Mouse (Mus musculus) limb, embryonic 14.5 days (tissue): ENCODE results near the gene Egfl7. TPM values are rescaled to one million over a fixed set of nuclear protein-coding genes. Genes with fewer than 3 reads are reported as not detected.

Experiments
- ATAC-seq: fragments of 200-750 bp; cut with Nextera tagmentation; 2 replicates; pipeline ENCODE4 v1.8.0; 2017; ENCODE audit warnings: low read depth, moderate number of reproducible peaks, moderate TSS enrichment; ENCODE audit not compliant: low FRiP score
- DNase-seq: peaks from one replicate; pipeline ENCODE4 v3.0.0-alpha.2; 2015; ENCODE audit warnings: low spot score
- H3K27ac ChIP-seq: fragments of 300-500 bp; sonication (generic); replicated peaks from 2 replicates; pipeline ENCODE4 v1.5.1; 2014; ENCODE audit warnings: low read depth, mild to moderate bottlenecking, low read length, moderate library complexity, mixed read lengths
- H3K27me3 ChIP-seq: fragments of 300-500 bp; sonication (generic); 2 replicates; pipeline ENCODE4 v1.6.1; 2014; ENCODE audit warnings: low read length, mixed read lengths; ENCODE audit not compliant: control insufficient read depth, insufficient read depth
- H3K36me3 ChIP-seq: fragments of 300-500 bp; sonication (generic); 2 replicates; pipeline ENCODE4 v1.6.1; 2014; ENCODE audit warnings: mild to moderate bottlenecking, low read length, moderate library complexity, mixed read lengths; ENCODE audit not compliant: control insufficient read depth, insufficient read depth
- H3K4me1 ChIP-seq: fragments of 300-500 bp; sonication (generic); 2 replicates; pipeline ENCODE4 v1.6.1; 2014; ENCODE audit warnings: antibody characterized with exemption, low read length, mixed read lengths; ENCODE audit not compliant: control insufficient read depth, insufficient read depth
- H3K4me2 ChIP-seq: fragments of 300-500 bp; sonication (generic); replicated peaks from 2 replicates; pipeline ENCODE4 v1.6.1; 2014; ENCODE audit warnings: low read depth, mild to moderate bottlenecking, low read length, moderate library complexity; ENCODE audit not compliant: severe bottlenecking
- H3K4me3 ChIP-seq: fragments of 300-500 bp; sonication (generic); replicated peaks from 2 replicates; pipeline ENCODE4 v1.5.1; 2014; ENCODE audit warnings: low read length
- H3K9ac ChIP-seq: fragments of 300-500 bp; sonication (generic); 2 replicates; pipeline ENCODE4 v1.6.1; 2014; ENCODE audit warnings: mild to moderate bottlenecking, low read depth, low read length, moderate library complexity; ENCODE audit not compliant: severe bottlenecking
- H3K9me3 ChIP-seq: fragments of 300-500 bp; sonication (generic); 2 replicates; pipeline ENCODE4 v1.6.1; 2016; ENCODE audit warnings: low read length; ENCODE audit not compliant: control insufficient read depth
- POLR2A ChIP-seq: fragments of 200-500 bp; IDR thresholded peaks from 2 replicates; pipeline ENCODE4 v1.8.0; 2012; ENCODE audit warnings: inconsistent platforms, mild to moderate bottlenecking, moderate library complexity, borderline replicate concordance; ENCODE audit not compliant: insufficient read depth, insufficient read length; ENCODE audit errors: extremely low read depth
- WGBS: fragments of 180-500 bp; shearing (Covaris S2); extraction: QIAGEN DNeasy Blood & Tissue Kit; methylation state at CpG from one replicate; pipeline ENCODE4 v1.1.7; 2014; 5-methylcytosine and 5-hydroxymethylcytosine counted together
- polyA plus RNA-seq, 2 experiments: library from polyadenylated mRNA; depleted of rRNA in 1 of 2; stranded (reverse) in 1 of 2; unstranded in 1 of 2; fragments of >200 nt; fragmentation: Nextera tagmentation in 1 of 2; extraction: Ambion mirVana in 1 of 2; gene quantifications; 2 replicates each; pipeline versions ENCODE4 v1.2.1 to v1.2.3; 2012 to 2014

Egfl7 gene
- polyA plus RNA-seq (2012; rRNA removed) = 262 and 311 TPM in 2 replicates
- 104 and 108 TPM in 2 replicates for polyA plus RNA-seq (2014; fragmentation: Nextera tagmentation; extraction: Ambion mirVana)

DNA sequence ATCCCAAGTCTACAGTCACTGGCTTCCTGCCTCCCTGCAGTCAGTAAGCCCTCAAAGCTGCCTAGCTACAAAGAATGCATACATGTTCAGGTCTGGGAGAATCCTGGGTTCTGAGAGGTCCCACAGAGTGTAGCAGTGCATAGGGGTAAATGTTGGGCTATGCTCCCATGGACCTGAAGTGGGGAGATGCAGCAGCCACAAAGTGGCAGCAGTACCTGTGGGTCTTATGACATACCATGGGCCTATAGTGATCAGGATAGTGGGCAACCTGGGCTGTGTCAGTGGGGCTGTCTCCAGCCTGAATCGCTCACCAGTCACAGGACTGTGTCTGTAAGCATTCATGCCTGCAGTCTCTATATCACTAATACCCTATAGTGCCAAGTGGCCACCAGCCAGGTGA lies at the start of gene Egfl7:
Gene Egfl7 (plus strand): TSS at position 301 of the 400 bp plus-strand sequence.
- no peak for ATAC-seq
- H3K9ac ChIP-seq = no peak within 1 kb of the TSS

DNA sequence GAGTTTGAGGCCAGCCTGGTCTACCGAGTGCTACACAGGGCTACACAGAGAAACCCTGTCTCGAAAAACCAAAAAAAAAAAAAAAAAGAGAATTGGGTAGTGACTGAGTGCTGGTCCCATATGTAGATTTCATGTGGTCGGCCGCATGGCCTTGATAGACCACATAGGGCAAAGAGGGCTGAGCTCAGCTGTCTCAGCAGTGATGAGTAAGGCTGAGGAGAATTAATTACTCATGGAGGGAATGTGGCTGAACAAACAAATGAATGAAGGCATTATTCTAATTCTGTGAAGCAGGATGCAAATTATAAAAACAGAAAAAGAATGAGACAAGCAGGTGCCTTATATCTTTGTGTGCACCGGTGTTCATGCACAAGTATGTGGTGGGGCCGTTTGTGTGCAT lies 48.0 kb upstream of the Egfl7 start:
- no peak overlapping the region for H3K27ac ChIP-seq
- H3K4me2 ChIP-seq = no peak overlapping the region
- no peaks in the 10 kb centered on the region for H3K36me3 ChIP-seq
- WGBS = 83% methylated on average over 6 of the region's 6 CpGs
- no peaks in the 10 kb centered on the region for H3K27me3 ChIP-seq
- H3K9me3 ChIP-seq = no peaks in the 10 kb centered on the region
- peaks cover 15% of the 10 kb centered on the region for H3K4me1 ChIP-seq
- no peak for ATAC-seq
- no peak for DNase-seq
- TF ChIP-seq POLR2A = no peak
- H3K4me3 ChIP-seq = no peak overlapping the region
- no peak overlapping the region for H3K9ac ChIP-seq

More for the DNA sequence above, at the start of gene Egfl7:
- no peaks in the 10 kb centered on the region for H3K27me3 ChIP-seq
- no peaks in the 10 kb centered on the region for H3K9me3 ChIP-seq
- peaks cover 10% of the 10 kb centered on the region; the same call in 1 of the 2 replicates for H3K4me1 ChIP-seq
- H3K36me3 ChIP-seq = no peaks in the 10 kb centered on the region
- no peak for DNase-seq
- H3K4me2 ChIP-seq = no peak within 1 kb of the TSS
- no peak within 1 kb of the TSS for H3K4me3 ChIP-seq
- TF ChIP-seq POLR2A = no peak
- no peak within 1 kb of the TSS for H3K27ac ChIP-seq
- 83% methylated on average over 1 of the region's 1 CpGs for WGBS

DNA sequence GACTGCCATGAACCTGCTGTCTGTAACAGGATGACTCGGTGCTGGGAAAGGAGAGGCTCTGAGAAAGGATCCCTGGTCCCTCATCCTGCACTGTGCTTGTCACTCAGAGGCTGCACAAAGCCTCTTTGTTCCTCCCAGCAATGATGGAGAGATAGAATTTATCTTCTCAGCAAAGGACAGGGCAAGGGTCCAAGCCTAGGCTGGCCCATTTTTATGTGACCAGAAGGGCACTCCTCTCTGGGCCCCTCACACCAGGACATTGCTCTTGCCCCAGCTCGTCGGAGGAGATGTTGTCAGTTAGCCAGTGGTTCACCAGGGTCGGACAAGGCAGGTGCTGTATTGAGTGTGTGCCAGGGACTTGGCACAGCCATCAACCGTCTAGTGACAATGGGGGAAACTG lies 46.6 kb upstream of the Egfl7 start:
- no peak for TF ChIP-seq POLR2A
- Histone ChIP-seq H3K4me3 (no peak overlapping the region), H3K27ac (no peak overlapping the region), H3K4me1 (peaks cover 4% of the 10 kb centered on the region), H3K27me3 (no peaks in the 10 kb centered on the region), H3K4me2 (no peak overlapping the region), H3K9me3 (no peaks in the 10 kb centered on the region), H3K9ac (no peak overlapping the region), H3K36me3 (no peaks in the 10 kb centered on the region)
- ATAC-seq (no peak), DNase-seq (no peak)
- WGBS = 54% methylated on average over 5 of the region's 5 CpGs

DNA sequence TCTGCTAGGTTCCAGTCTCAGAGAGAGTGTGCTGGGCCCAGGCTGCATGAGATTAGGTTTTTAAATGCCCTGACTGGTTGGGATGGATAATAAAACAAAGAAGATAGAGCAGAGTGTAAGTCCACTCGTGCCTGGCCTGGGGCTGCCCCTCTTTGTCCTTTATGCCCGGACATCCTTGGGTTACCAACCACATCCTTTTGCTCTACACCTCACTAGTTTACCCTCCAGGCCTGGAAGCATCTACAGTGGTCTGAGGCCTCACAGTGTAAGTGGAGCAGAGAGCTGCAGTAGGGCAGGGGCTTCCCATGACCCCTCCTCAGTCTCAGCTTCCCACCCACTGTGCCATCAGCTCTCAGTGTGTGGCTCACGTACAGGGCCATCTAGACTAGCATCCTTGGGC lies 45.7 kb upstream of the Egfl7 start:
- H3K9ac ChIP-seq = no peak overlapping the region
- H3K27me3 ChIP-seq = no peaks in the 10 kb centered on the region
- 77% methylated on average over 3 of the region's 3 CpGs for WGBS
- 0 out of 2 replicates have a peak, but pooled peaks cover 2% of the 10 kb centered on the region for H3K4me1 ChIP-seq
- H3K9me3 ChIP-seq = no peaks in the 10 kb centered on the region
- no peak overlapping the region for H3K4me2 ChIP-seq
- H3K27ac ChIP-seq = no peak overlapping the region
- H3K4me3 ChIP-seq = no peak overlapping the region
- ATAC-seq (no peak), DNase-seq (no peak)
- no peaks in the 10 kb centered on the region for H3K36me3 ChIP-seq
- no peak for TF ChIP-seq POLR2A

DNA sequence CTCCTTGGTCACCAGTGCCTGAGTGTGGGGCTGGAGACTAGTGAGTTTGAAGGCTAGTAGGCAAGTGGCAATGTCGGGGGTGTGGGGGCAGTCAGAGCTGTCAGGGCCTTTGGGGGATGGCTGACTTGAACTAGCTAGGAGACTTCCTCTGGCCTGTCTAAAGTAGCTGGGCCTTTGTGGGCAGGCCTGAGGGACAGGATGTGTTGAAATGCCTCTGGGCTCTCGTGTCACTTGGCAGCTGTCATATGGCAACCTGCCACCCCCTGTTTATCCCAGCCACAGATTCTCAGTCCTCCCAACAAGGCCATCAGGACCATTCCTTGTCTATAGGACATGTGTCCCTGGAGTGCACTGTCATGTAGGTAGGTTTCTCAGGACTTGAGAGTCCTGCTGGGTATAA lies 45.2 kb upstream of the Egfl7 start:
- Histone ChIP-seq H3K36me3 (no peaks in the 10 kb centered on the region), H3K4me1 (0 out of 2 replicates have a peak, but pooled peaks cover 2% of the 10 kb centered on the region), H3K27me3 (no peaks in the 10 kb centered on the region), H3K9me3 (no peaks in the 10 kb centered on the region), H3K4me2 (no peak overlapping the region), H3K27ac (no peak overlapping the region), H3K4me3 (no peak overlapping the region), H3K9ac (no peak overlapping the region)
- no peak for DNase-seq
- WGBS = 61% methylated on average over 2 of the region's 2 CpGs
- no peak for TF ChIP-seq POLR2A
- ATAC-seq = no peak
